Mouse (Mus musculus) heart, embryonic 11.5 days (tissue): Measurements from ENCODE around the gene Pkd2l1. TPM values are rescaled to one million over a fixed set of nuclear protein-coding genes. Genes with fewer than 3 reads are reported as not detected.

Experiments used
- ATAC-seq: fragments of 200-750 bp; cut with Nextera tagmentation; replicated peaks from 2 replicates; pipeline ENCODE4 v1.8.0; 2017; ENCODE audit warnings: moderate library complexity; ENCODE audit not compliant: insufficient number of reproducible peaks, low FRiP score, low TSS enrichment
- H3K27ac ChIP-seq: fragments of 300-500 bp; sonication (generic); 2 replicates; pipeline ENCODE4 v1.5.1; 2014; ENCODE audit warnings: mild to moderate bottlenecking, low read depth, low read length
- H3K27me3 ChIP-seq: fragments of 300-500 bp; sonication (generic); 2 replicates; pipeline ENCODE4 v1.6.1; 2014; ENCODE audit warnings: mild to moderate bottlenecking, low read length, mixed read lengths; ENCODE audit not compliant: control insufficient read depth, insufficient read depth
- H3K36me3 ChIP-seq: fragments of 300-500 bp; sonication (generic); 2 replicates; pipeline ENCODE4 v1.6.1; 2014; ENCODE audit warnings: mild to moderate bottlenecking, low read length, moderate library complexity, mixed read lengths; ENCODE audit not compliant: control insufficient read depth, insufficient read depth
- H3K4me1 ChIP-seq: fragments of 300-500 bp; sonication (generic); 2 replicates; pipeline ENCODE4 v1.6.1; 2014; ENCODE audit warnings: low read length; ENCODE audit not compliant: control insufficient read depth, insufficient read depth
- H3K4me2 ChIP-seq: fragments of 300-500 bp; sonication (generic); 2 replicates; pipeline ENCODE4 v1.6.1; 2014; ENCODE audit warnings: mild to moderate bottlenecking, moderate library complexity
- H3K4me3 ChIP-seq: fragments of 300-500 bp; sonication (generic); 2 replicates; pipeline ENCODE4 v1.5.1; 2014; ENCODE audit warnings: low read depth, low read length
- H3K9ac ChIP-seq: fragments of 300-500 bp; sonication (generic); 2 replicates; pipeline ENCODE4 v1.6.1; 2014; ENCODE audit warnings: mild to moderate bottlenecking, low read depth, low read length, moderate library complexity
- H3K9me3 ChIP-seq: fragments of 300-500 bp; sonication (generic); replicated peaks from 2 replicates; pipeline ENCODE4 v1.6.1; 2016; ENCODE audit warnings: low read length; ENCODE audit not compliant: control insufficient read depth
- WGBS: fragments of 180-500 bp; shearing (Covaris S2); extraction: QIAGEN DNeasy Blood & Tissue Kit; methylation state at CpG from one replicate; pipeline ENCODE4 v1.1.7; 2014; ENCODE audit not compliant: insufficient replicate concordance; 5-methylcytosine and 5-hydroxymethylcytosine counted together
- polyA plus RNA-seq: library from polyadenylated mRNA; unstranded; fragments of >200 nt; fragmentation: Nextera tagmentation; extraction: Ambion mirVana; gene quantifications from 2 replicates; pipeline ENCODE4 v1.2.1, GENCODE M21; 2014

The Pkd2l1 gene
- polyA plus RNA-seq, 1 experiment from 2014 or later = not detected

DNA sequence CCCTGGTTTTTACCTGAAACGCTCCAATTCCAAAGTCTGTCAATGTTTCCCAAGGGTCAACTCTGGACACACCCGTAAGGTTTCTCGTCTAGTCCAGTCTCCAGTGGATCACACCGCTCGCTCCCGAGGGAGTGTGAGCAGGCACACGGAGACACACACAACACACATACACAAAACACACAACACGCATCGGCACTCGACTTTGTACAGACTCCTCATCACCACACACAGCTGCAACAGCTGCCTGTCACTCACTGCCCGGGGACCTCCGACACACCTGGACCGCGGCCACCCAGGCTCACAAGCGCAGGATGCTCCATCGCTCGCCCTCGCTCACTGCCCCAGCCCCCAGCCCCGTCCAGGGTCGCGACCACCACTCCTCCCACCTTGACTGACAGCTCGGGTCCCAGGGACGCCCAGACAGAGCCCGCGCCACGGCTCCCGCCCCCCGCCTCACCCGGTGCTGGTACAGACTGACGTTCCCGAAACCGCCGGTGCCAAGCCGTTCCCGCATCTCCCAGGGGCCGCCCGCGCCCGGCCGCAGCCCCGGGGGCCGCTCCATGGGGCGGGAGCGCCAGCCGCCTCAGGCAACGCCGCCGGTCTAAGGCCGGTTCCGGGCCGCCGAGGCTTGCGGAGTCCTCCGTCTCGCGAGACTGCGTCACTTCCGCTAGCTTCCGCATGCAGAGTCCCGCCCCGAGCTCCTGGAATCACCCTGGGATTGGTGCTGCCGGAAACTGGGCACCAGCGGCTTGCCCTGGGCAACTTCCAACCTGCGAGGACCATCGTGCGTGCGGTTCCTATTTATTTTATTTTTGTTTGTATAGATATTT is 85.2 kb downstream of the Pkd2l1 start, which contains the start of gene Chuk:
Chuk (minus strand) TSS at position 650 of the 830 bp plus-strand sequence.
- peaks cover 11% of the 10 kb centered on the region; the same call in 1 of the 2 replicates for H3K36me3 ChIP-seq
- peak; percentile 97 for ATAC-seq
- 1% methylated on average over 67 of the region's 67 CpGs for WGBS
- H3K27me3 ChIP-seq = no peaks in the 10 kb centered on the region
- H3K9ac ChIP-seq = peak within 1 kb of the TSS; percentile 95
- H3K9me3 ChIP-seq = no peaks in the 10 kb centered on the region
- H3K4me3 ChIP-seq = peak within 1 kb of the TSS; percentile 96
- peak within 1 kb of the TSS; percentile 92 for H3K4me2 ChIP-seq
- H3K4me1 ChIP-seq = peaks cover 8% of the 10 kb centered on the region; the same call in 1 of the 2 replicates
- peak within 1 kb of the TSS; percentile 16; the same call in 1 of the 2 replicates for H3K27ac ChIP-seq

DNA sequence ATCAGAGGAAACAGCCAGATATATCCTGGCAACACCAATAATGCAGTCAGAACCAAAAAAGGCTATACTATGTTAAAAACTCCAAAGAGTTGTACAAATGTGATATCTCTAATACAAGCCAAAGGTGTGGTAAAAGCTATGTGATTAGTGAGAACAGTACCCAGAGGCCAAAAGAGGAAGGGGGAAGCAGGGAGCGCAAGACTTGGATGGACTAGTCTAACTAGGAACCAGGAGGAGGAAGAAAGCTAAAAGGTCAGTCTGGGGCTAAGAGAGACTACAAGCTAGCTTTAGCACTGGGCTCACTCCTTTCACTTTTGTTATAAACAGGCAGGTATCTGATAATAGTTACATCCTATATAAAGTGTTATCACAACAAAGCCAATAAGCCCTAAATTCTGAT is 87.8 kb downstream of the Pkd2l1 start:
- H3K36me3 ChIP-seq = peaks cover 3% of the 10 kb centered on the region; the same call in 1 of the 2 replicates
- peaks cover 8% of the 10 kb centered on the region; the same call in 1 of the 2 replicates for H3K4me1 ChIP-seq
- H3K9me3 ChIP-seq = no peaks in the 10 kb centered on the region
- WGBS = 92% methylated on average over 1 of the region's 1 CpGs
- no peak overlapping the region for H3K9ac ChIP-seq
- ATAC-seq = no peak
- H3K27me3 ChIP-seq = no peaks in the 10 kb centered on the region
- no peak overlapping the region for H3K4me2 ChIP-seq
- no peak overlapping the region for H3K27ac ChIP-seq
- no peak overlapping the region for H3K4me3 ChIP-seq

DNA sequence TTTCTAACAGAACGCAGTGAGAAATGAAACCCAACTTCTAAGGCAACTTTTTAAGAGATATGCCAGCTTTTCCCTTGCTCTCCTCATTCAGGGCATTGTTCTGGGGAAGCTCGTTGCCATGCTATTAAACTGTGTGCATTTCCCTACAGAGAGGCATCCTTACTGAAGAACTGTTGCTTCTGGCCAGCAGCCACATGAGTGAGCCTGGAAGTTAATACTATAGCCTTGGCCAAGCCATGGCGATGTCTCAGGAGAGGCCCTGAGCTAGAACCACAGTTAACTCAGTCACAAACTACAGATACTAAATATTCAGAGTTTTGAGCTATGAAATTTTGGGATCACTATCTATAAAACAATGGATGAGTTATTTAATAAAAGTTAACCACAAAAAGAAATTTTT is 89.2 kb downstream of the Pkd2l1 start:
- Histone ChIP-seq H3K4me1 (peaks cover 8% of the 10 kb centered on the region; the same call in 1 of the 2 replicates), H3K36me3 (peaks cover 3% of the 10 kb centered on the region; the same call in 1 of the 2 replicates), H3K4me2 (no peak overlapping the region), H3K27ac (no peak overlapping the region), H3K4me3 (no peak overlapping the region), H3K9ac (no peak overlapping the region), H3K9me3 (no peaks in the 10 kb centered on the region), H3K27me3 (no peaks in the 10 kb centered on the region)
- 81% methylated on average over 3 of the region's 3 CpGs for WGBS
- no peak for ATAC-seq

- no peaks in the 10 kb centered on the region for H3K9me3 ChIP-seq
- H3K27ac ChIP-seq = no peak overlapping the region
- H3K27me3 ChIP-seq = no peaks in the 10 kb centered on the region
- peaks cover 13% of the 10 kb centered on the region for H3K36me3 ChIP-seq
- no peak overlapping the region for H3K4me3 ChIP-seq
- no peak overlapping the region for H3K9ac ChIP-seq
- H3K4me1 ChIP-seq = no peaks in the 10 kb centered on the region
- H3K4me2 ChIP-seq = no peak overlapping the region
- no peak for ATAC-seq
These were observed 91.4 kb downstream of the Pkd2l1 start for GRCm38 (mm10) chr19:44100840-44101239.

Other genes starting within 250 kb of the Pkd2l1 start
- gene Cpn1, start 205.9 kb downstream of the Pkd2l1 start, polyA plus RNA-seq = 0.77 and 2.0 TPM in 2 replicates
- gene Cyp2c23, start 163.2 kb downstream of the Pkd2l1 start, polyA plus RNA-seq = 0.20 TPM in 1 of 2 replicates, not detected in the other
- 14.4 and 16.2 TPM in 2 replicates for gene Erlin1, start 122.7 kb downstream of the Pkd2l1 start, polyA plus RNA-seq
- gene Chuk, start 85.0 kb downstream of the Pkd2l1 start, polyA plus RNA-seq = 31.8 and 38.9 TPM in 2 replicates
- 22.4 and 26.1 TPM in 2 replicates for gene Cwf19l1, start 56.6 kb downstream of the Pkd2l1 start, polyA plus RNA-seq
- 65.5 and 76.0 TPM in 2 replicates for gene Bloc1s2, start 46.0 kb downstream of the Pkd2l1 start, polyA plus RNA-seq
- 0.21 TPM in 1 of 2 replicates, not detected in the other for gene Scd3, start 10.8 kb upstream of the Pkd2l1 start, polyA plus RNA-seq
- 150 and 188 TPM in 2 replicates for gene Scd2, start 101.2 kb upstream of the Pkd2l1 start, polyA plus RNA-seq
- gene Scd4, start 140.7 kb upstream of the Pkd2l1 start, polyA plus RNA-seq = 0.11 and 0.18 TPM in 2 replicates
- gene Scd1, start 215.4 kb upstream of the Pkd2l1 start, polyA plus RNA-seq = 2.1 and 2.2 TPM in 2 replicates